Mouse (Mus musculus) MEL (cell line): ENCODE measurements at regions not wholly inside any gene's neighbourhood (a gene's known extent, or its start where the extent isn't known, plus 50 kb on each side); places are given as distances from the start of the nearest gene placed in this dataset.

Experiments
- CTCF ChIP-seq, 3 experiments: IDR thresholded peaks in 2 of 3; conservative IDR thresholded peaks in 1 of 3; 2 replicates each; pipeline ENCODE4 v1.5.1; 2011 to 2012; ENCODE audit warnings: low read length in 3 of 3, low read depth in 2 of 3, mild to moderate bottlenecking in 2 of 3, improper control_type of control experiment in 1 of 3, inconsistent platforms in 1 of 3, mixed read lengths in 1 of 3, moderate library complexity in 1 of 3; ENCODE audit not compliant: control insufficient read depth in 1 of 3, insufficient read depth in 1 of 3, poor library complexity in 1 of 3, severe bottlenecking in 1 of 3
- EP300 ChIP-seq, 2 experiments: IDR thresholded peaks; 2 replicates each; pipeline ENCODE4 v1.6.1; 2011; ENCODE audit warnings: improper control_type of control experiment in 2 of 2, low read length in 2 of 2, low read depth in 1 of 2, mild to moderate bottlenecking in 1 of 2
- GABPA ChIP-seq: IDR thresholded peaks from 2 replicates; pipeline ENCODE4 v1.6.1; 2012; ENCODE audit warnings: low read depth, mild to moderate bottlenecking, inconsistent platforms, low read length, improper control_type of control experiment, moderate library complexity
- KAT2A ChIP-seq: conservative IDR thresholded peaks from 2 replicates; pipeline ENCODE4 v1.6.1; 2012; ENCODE audit warnings: low read depth, low read length, improper control_type of control experiment, inconsistent platforms
- MAFK ChIP-seq: IDR thresholded peaks from 2 replicates; pipeline ENCODE4 v1.6.1; 2011; ENCODE audit warnings: low read depth, mild to moderate bottlenecking, low read length, improper control_type of control experiment, borderline replicate concordance
- MAZ ChIP-seq: IDR thresholded peaks from 2 replicates; pipeline ENCODE4 v1.6.1; 2012; ENCODE audit warnings: low read depth, mild to moderate bottlenecking, inconsistent platforms, low read length, improper control_type of control experiment
- MEF2A ChIP-seq: IDR thresholded peaks from 2 replicates; pipeline ENCODE4 v1.6.1; 2014; ENCODE audit warnings: low read depth, mild to moderate bottlenecking, inconsistent platforms, low read length, improper control_type of control experiment; ENCODE audit not compliant: poor library complexity, insufficient replicate concordance, severe bottlenecking; ENCODE audit errors: extremely low read depth
- MYC ChIP-seq: IDR thresholded peaks from 2 replicates; pipeline ENCODE4 v1.6.1; 2011; ENCODE audit warnings: low read depth, mild to moderate bottlenecking, low read length, improper control_type of control experiment, moderate library complexity
- NELFE ChIP-seq: IDR thresholded peaks from 2 replicates; pipeline ENCODE4 v1.6.1; 2011; ENCODE audit warnings: low read depth, low read length, improper control_type of control experiment
- POLR2A ChIP-seq, 2 experiments: IDR thresholded peaks; 2 replicates each; pipeline ENCODE4 v1.6.1; 2011 to 2012; ENCODE audit warnings: low read length in 2 of 2, mild to moderate bottlenecking in 2 of 2, control low read depth in 1 of 2, improper control_type of control experiment in 1 of 2, low read depth in 1 of 2, moderate library complexity in 1 of 2; ENCODE audit not compliant: control insufficient read depth in 1 of 2, insufficient read depth in 1 of 2, poor library complexity in 1 of 2
- POLR2AphosphoS2 ChIP-seq: IDR thresholded peaks from 2 replicates; pipeline ENCODE4 v1.6.1; 2011; ENCODE audit warnings: low read length, improper control_type of control experiment
- POLR2AphosphoS5 ChIP-seq: IDR thresholded peaks from 2 replicates; pipeline ENCODE4 v1.6.1; 2012; ENCODE audit warnings: low read depth, borderline replicate concordance, mild to moderate bottlenecking, inconsistent platforms, low read length, moderate library complexity, mixed read lengths
- RCOR1 ChIP-seq: IDR thresholded peaks from 2 replicates; pipeline ENCODE4 v1.6.1; 2012; ENCODE audit warnings: low read depth, mild to moderate bottlenecking, inconsistent platforms, low read length, improper control_type of control experiment
- UBTF ChIP-seq: IDR thresholded peaks from 2 replicates; pipeline ENCODE4 v1.6.1; 2012; ENCODE audit warnings: low read depth, mild to moderate bottlenecking, inconsistent platforms, low read length, improper control_type of control experiment, moderate library complexity, borderline replicate concordance; ENCODE audit not compliant: insufficient read depth

GRCm38 (mm10) chr5:47322511-47323167 is 660.3 kb upstream of the Slit2 start:
- TF ChIP-seq MAZ = no peak
- no peak for TF ChIP-seq CTCF (IDR thresholded peaks at IDR 0.05 in 2 of 3, conservative IDR thresholded peaks at IDR 0.05 in 1 of 3; ENCODE audit: control insufficient read depth in 1 of 3, insufficient read depth in 1 of 3, low read depth in 2 of 3, low read length in 3 of 3, poor library complexity in 1 of 3, severe bottlenecking in 1 of 3)
- no peak for TF ChIP-seq NELFE
- no peak for TF ChIP-seq UBTF
- no peak for TF ChIP-seq MAFK
- TF ChIP-seq MEF2A = no peak
- TF ChIP-seq POLR2A (IDR thresholded peaks at IDR 0.05; ENCODE audit: control insufficient read depth in 1 of 2, insufficient read depth in 1 of 2, low read depth in 1 of 2, low read length in 2 of 2, poor library complexity in 1 of 2) = no peak
- TF ChIP-seq POLR2AphosphoS5 = no peak
- TF ChIP-seq KAT2A = no peak
- no peak for TF ChIP-seq GABPA
- no peak for TF ChIP-seq EP300 (IDR thresholded peaks at IDR 0.05; ENCODE audit: low read depth in 1 of 2, low read length in 2 of 2)
- TF ChIP-seq POLR2AphosphoS2 = no peak
- no peak for TF ChIP-seq RCOR1
- TF ChIP-seq MYC = no peak
